Mouse (Mus musculus) midbrain, embryonic 12.5 days (tissue): ENCODE measurements around the gene Mpl. TPM values are rescaled to one million over a fixed set of nuclear protein-coding genes. Genes with fewer than 3 reads are reported as not detected.

ENCODE experiments used
- ATAC-seq: fragments of 200-750 bp; cut with Nextera tagmentation; 2 replicates; pipeline ENCODE4 v1.8.0; 2017; ENCODE audit warnings: low read depth, moderate TSS enrichment, moderate library complexity; ENCODE audit not compliant: low FRiP score
- H3K27ac ChIP-seq: fragments of 300-500 bp; sonication (generic); replicated peaks from 2 replicates; pipeline ENCODE4 v1.5.1; 2016; ENCODE audit warnings: mild to moderate bottlenecking
- H3K27me3 ChIP-seq: fragments of 300-500 bp; sonication (generic); 2 replicates; pipeline ENCODE4 v1.6.1; 2016; ENCODE audit warnings: mild to moderate bottlenecking
- H3K36me3 ChIP-seq: fragments of 300-500 bp; sonication (generic); 2 replicates; pipeline ENCODE4 v1.6.1; 2016
- H3K4me1 ChIP-seq: fragments of 300-500 bp; sonication (generic); 2 replicates; pipeline ENCODE4 v1.6.1; 2016
- H3K4me2 ChIP-seq: fragments of 300-500 bp; sonication (generic); replicated peaks from 2 replicates; pipeline ENCODE4 v1.6.1; 2016; ENCODE audit warnings: mild to moderate bottlenecking, moderate library complexity
- H3K4me3 ChIP-seq: fragments of 300-500 bp; sonication (generic); 2 replicates; pipeline ENCODE4 v1.5.1; 2016; ENCODE audit warnings: mild to moderate bottlenecking
- H3K9ac ChIP-seq: fragments of 300-500 bp; sonication (generic); replicated peaks from 2 replicates; pipeline ENCODE4 v1.6.1; 2016; ENCODE audit warnings: mild to moderate bottlenecking, moderate library complexity
- H3K9me3 ChIP-seq: fragments of 300-500 bp; sonication (generic); 2 replicates; pipeline ENCODE4 v1.6.1; 2016; ENCODE audit warnings: mild to moderate bottlenecking
- WGBS: fragments of 180-500 bp; shearing (Covaris S2); methylation state at CpG from one replicate; pipeline ENCODE4 v1.1.7; 2016; 5-methylcytosine and 5-hydroxymethylcytosine counted together
- polyA plus RNA-seq: library from polyadenylated mRNA; unstranded; fragments of >200 nt; fragmentation: Nextera tagmentation; extraction: Ambion mirVana; gene quantifications from 2 replicates; pipeline ENCODE4 v1.2.1, GENCODE M21; 2016

The Mpl gene
- 0.54 and 0.77 TPM in 2 replicates for polyA plus RNA-seq

GRCm38 (mm10) chr4:118457345-118457975 is at the start of gene Mpl:
Gene Mpl, minus strand, starts transcription at chr4:118457513.
- Histone ChIP-seq H3K4me3 (no peak within 1 kb of the TSS), H3K9ac (no peak within 1 kb of the TSS), H3K4me2 (no peak within 1 kb of the TSS), H3K27me3 (no peaks in the 10 kb centered on the region), H3K9me3 (no peaks in the 10 kb centered on the region), H3K27ac (no peak within 1 kb of the TSS), H3K4me1 (no peaks in the 10 kb centered on the region), H3K36me3 (no peaks in the 10 kb centered on the region)
- WGBS, result 78% methylated on average over 9 of the region's 9 CpGs
- ATAC-seq, result no peak

GRCm38 (mm10) chr4:118505551-118505950 is 48.2 kb upstream of the Mpl start:
- Histone ChIP-seq H3K27me3 (no peaks in the 10 kb centered on the region), H3K27ac (no peak overlapping the region), H3K9ac (no peak overlapping the region), H3K4me3 (no peak overlapping the region), H3K36me3 (no peaks in the 10 kb centered on the region), H3K4me2 (no peak overlapping the region), H3K4me1 (peaks cover 4% of the 10 kb centered on the region; the same call in 1 of the 2 replicates), H3K9me3 (no peaks in the 10 kb centered on the region)
- 65% methylated on average over 3 of the region's 3 CpGs for WGBS
- no peak for ATAC-seq

- Histone ChIP-seq H3K4me2 (no peak overlapping the region), H3K36me3 (no peaks in the 10 kb centered on the region), H3K27me3 (no peaks in the 10 kb centered on the region), H3K4me3 (no peak overlapping the region), H3K4me1 (no peaks in the 10 kb centered on the region), H3K27ac (no peak overlapping the region), H3K9ac (no peak overlapping the region), H3K9me3 (no peaks in the 10 kb centered on the region)
- no peak for ATAC-seq
- 71% methylated on average over 9 of the region's 9 CpGs for WGBS
Measured at GRCm38 (mm10) chr4:118500792-118501191, 43.5 kb upstream of the Mpl start.

- no peaks in the 10 kb centered on the region for H3K4me1 ChIP-seq
- no peaks in the 10 kb centered on the region for H3K27me3 ChIP-seq
- no peaks in the 10 kb centered on the region for H3K36me3 ChIP-seq
- H3K9me3 ChIP-seq, result no peaks in the 10 kb centered on the region
- no peak overlapping the region for H3K9ac ChIP-seq
- H3K27ac ChIP-seq, result no peak overlapping the region
- no peak overlapping the region for H3K4me2 ChIP-seq
- no peak for ATAC-seq
- no peak overlapping the region for H3K4me3 ChIP-seq
- 63% methylated on average over 6 of the region's 6 CpGs for WGBS
Measured at GRCm38 (mm10) chr4:118500171-118500724, 42.9 kb upstream of the Mpl start.

- no peaks in the 10 kb centered on the region for H3K9me3 ChIP-seq
- ATAC-seq, result no peak
- no peaks in the 10 kb centered on the region for H3K36me3 ChIP-seq
- no peaks in the 10 kb centered on the region for H3K4me1 ChIP-seq
- no peak overlapping the region for H3K4me2 ChIP-seq
- WGBS, result 93% methylated on average over 10 of the region's 10 CpGs
- no peaks in the 10 kb centered on the region for H3K27me3 ChIP-seq
- H3K4me3 ChIP-seq, result no peak overlapping the region
- no peak overlapping the region for H3K27ac ChIP-seq
- H3K9ac ChIP-seq, result no peak overlapping the region
Measured at GRCm38 (mm10) chr4:118490461-118490860, 33.1 kb upstream of the Mpl start.

- 76% methylated on average over 8 of the region's 8 CpGs for WGBS
- Histone ChIP-seq H3K36me3 (no peaks in the 10 kb centered on the region), H3K4me2 (no peak within 1 kb of the TSS), H3K27ac (no peak within 1 kb of the TSS), H3K27me3 (no peaks in the 10 kb centered on the region), H3K9ac (no peak within 1 kb of the TSS), H3K4me1 (no peaks in the 10 kb centered on the region), H3K4me3 (no peak within 1 kb of the TSS), H3K9me3 (no peaks in the 10 kb centered on the region)
- ATAC-seq, result no peak
Measured at GRCm38 (mm10) chr4:118489717-118490132, 32.4 kb upstream of the Mpl start, which contains the start of gene Tie1. Gene Tie1, minus strand, starts transcription at chr4:118490061.

GRCm38 (mm10) chr4:118476773-118477530 is 19.6 kb upstream of the Mpl start:
- Histone ChIP-seq H3K4me1 (peaks cover 12% of the 10 kb centered on the region), H3K9me3 (no peaks in the 10 kb centered on the region), H3K27me3 (no peaks in the 10 kb centered on the region; the same call in 1 of the 2 replicates), H3K4me2 (no peak overlapping the region), H3K36me3 (no peaks in the 10 kb centered on the region), H3K4me3 (no peak overlapping the region), H3K9ac (no peak overlapping the region), H3K27ac (no peak overlapping the region; the same call in 1 of the 2 replicates)
- 45% methylated on average over 15 of the region's 15 CpGs for WGBS
- no peak for ATAC-seq

- no peak overlapping the region for H3K9ac ChIP-seq
- no peaks in the 10 kb centered on the region; the same call in 1 of the 2 replicates for H3K27me3 ChIP-seq
- H3K4me1 ChIP-seq, result peaks cover 11% of the 10 kb centered on the region
- WGBS, result 92% methylated on average over 11 of the region's 11 CpGs
- H3K36me3 ChIP-seq, result no peaks in the 10 kb centered on the region
- no peaks in the 10 kb centered on the region; the same call in 1 of the 2 replicates for H3K9me3 ChIP-seq
- no peak for ATAC-seq
- H3K4me2 ChIP-seq, result no peak overlapping the region
- H3K27ac ChIP-seq, result no peak overlapping the region
- no peak overlapping the region for H3K4me3 ChIP-seq
Measured at GRCm38 (mm10) chr4:118472687-118473086, 15.4 kb upstream of the Mpl start.

GRCm38 (mm10) chr4:118471281-118471680 is 14.0 kb upstream of the Mpl start:
- Histone ChIP-seq H3K9me3 (no peaks in the 10 kb centered on the region; the same call in 1 of the 2 replicates), H3K27ac (no peak overlapping the region), H3K9ac (no peak overlapping the region), H3K4me1 (no peaks in the 10 kb centered on the region), H3K36me3 (no peaks in the 10 kb centered on the region), H3K4me3 (no peak overlapping the region), H3K4me2 (no peak overlapping the region), H3K27me3 (no peaks in the 10 kb centered on the region; the same call in 1 of the 2 replicates)
- 78% methylated on average over 6 of the region's 6 CpGs for WGBS
- ATAC-seq, result no peak

GRCm38 (mm10) chr4:118465697-118466163 is 8.4 kb upstream of the Mpl start:
- H3K27ac ChIP-seq, result no peak overlapping the region
- H3K27me3 ChIP-seq, result no peaks in the 10 kb centered on the region
- no peak for ATAC-seq
- WGBS, result 67% methylated on average over 11 of the region's 11 CpGs
- no peaks in the 10 kb centered on the region for H3K36me3 ChIP-seq
- H3K9me3 ChIP-seq, result no peaks in the 10 kb centered on the region; the same call in 1 of the 2 replicates
- no peak overlapping the region for H3K9ac ChIP-seq
- H3K4me2 ChIP-seq, result no peak overlapping the region
- H3K4me3 ChIP-seq, result no peak overlapping the region
- no peaks in the 10 kb centered on the region for H3K4me1 ChIP-seq

- Histone ChIP-seq H3K36me3 (no peaks in the 10 kb centered on the region), H3K9ac (no peak overlapping the region), H3K27ac (no peak overlapping the region), H3K27me3 (no peaks in the 10 kb centered on the region), H3K4me1 (no peaks in the 10 kb centered on the region), H3K9me3 (no peaks in the 10 kb centered on the region; the same call in 1 of the 2 replicates), H3K4me3 (no peak overlapping the region), H3K4me2 (no peak overlapping the region)
- 87% methylated on average over 3 of the region's 3 CpGs for WGBS
- ATAC-seq, result no peak
Measured at GRCm38 (mm10) chr4:118464956-118465355, 7.6 kb upstream of the Mpl start.
